Mouse (Mus musculus) liver, embryonic 14.5 days (tissue): Measurements from ENCODE around the gene Cd207. TPM values are rescaled to one million over a fixed set of nuclear protein-coding genes. Genes with fewer than 3 reads are reported as not detected.
A peak's percentile ranks its signal among the peaks of the same experiment; 100 is the strongest.

Experiments used
- ATAC-seq: fragments of 200-750 bp; cut with Nextera tagmentation; 2 replicates; pipeline ENCODE4 v1.8.0; 2017; ENCODE audit warnings: moderate number of reproducible peaks, mild to moderate bottlenecking, moderate library complexity; ENCODE audit not compliant: insufficient read depth
- DNase-seq, 3 experiments: peaks; one replicate each; pipeline ENCODE4 v3.0.0-alpha.2; 2012 to 2013; ENCODE audit warnings: low read depth in 3 of 3, low spot score in 3 of 3
- H3K27ac ChIP-seq: fragments of 300-500 bp; sonication (generic); 2 replicates; pipeline ENCODE4 v1.5.1; 2014; ENCODE audit warnings: moderate library complexity, mild to moderate bottlenecking, control low read depth, inconsistent platforms
- H3K27me3 ChIP-seq: fragments of 300-500 bp; sonication (generic); 2 replicates; pipeline ENCODE4 v1.6.1; 2014; ENCODE audit warnings: mild to moderate bottlenecking, low read length, moderate library complexity; ENCODE audit not compliant: control insufficient read depth, insufficient read depth
- H3K36me3 ChIP-seq: fragments of 300-500 bp; sonication (generic); replicated peaks from 2 replicates; pipeline ENCODE4 v1.6.1; 2014; ENCODE audit warnings: low read depth; ENCODE audit not compliant: control insufficient read depth, insufficient read depth
- H3K4me1 ChIP-seq, 2 experiments: fragments of 200-500 bp in 1 of 2; fragments of 300-500 bp in 1 of 2; sonication (generic) in 1 of 2; replicated peaks; 2 replicates each; pipeline ENCODE4 v1.6.1; 2012 to 2014; ENCODE audit warnings: antibody characterized with exemption in 1 of 2, inconsistent platforms in 1 of 2, low read length in 1 of 2; ENCODE audit not compliant: control insufficient read depth in 2 of 2, insufficient read depth in 2 of 2
- H3K4me2 ChIP-seq: fragments of 300-500 bp; sonication (generic); 2 replicates; pipeline ENCODE4 v1.6.1; 2014; ENCODE audit warnings: low read depth, mild to moderate bottlenecking, control low read depth, moderate library complexity
- H3K4me3 ChIP-seq, 2 experiments: fragments of 200-500 bp in 1 of 2; fragments of 300-500 bp in 1 of 2; sonication (generic) in 1 of 2; 2 replicates each; pipeline ENCODE4 v1.5.1; 2012 to 2014; ENCODE audit warnings: low read depth in 2 of 2, low read length in 2 of 2, mild to moderate bottlenecking in 2 of 2, control low read depth in 1 of 2, inconsistent platforms in 1 of 2, moderate library complexity in 1 of 2; ENCODE audit not compliant: insufficient read depth in 1 of 2
- H3K9ac ChIP-seq: fragments of 300-500 bp; sonication (generic); replicated peaks from 2 replicates; pipeline ENCODE4 v1.6.1; 2014; ENCODE audit warnings: mild to moderate bottlenecking, control low read depth, moderate library complexity
- H3K9me3 ChIP-seq: fragments of 300-500 bp; sonication (generic); 2 replicates; pipeline ENCODE4 v1.6.1; 2016; ENCODE audit warnings: low read length, mixed read lengths; ENCODE audit not compliant: control insufficient read depth
- CTCF ChIP-seq: IDR thresholded peaks from 2 replicates; pipeline ENCODE4 v1.5.1; 2016; ENCODE audit warnings: antibody characterized with exemption, low read depth, control low read depth
- EP300 ChIP-seq: IDR thresholded peaks from 2 replicates; pipeline ENCODE4 v1.6.1; 2016; ENCODE audit warnings: antibody characterized with exemption, low read depth
- WGBS: fragments of 180-500 bp; shearing (Covaris S2); extraction: QIAGEN DNeasy Blood & Tissue Kit; methylation state at CpG from one replicate; pipeline ENCODE4 v1.1.7; 2014; ENCODE audit not compliant: insufficient replicate concordance; 5-methylcytosine and 5-hydroxymethylcytosine counted together
- polyA plus RNA-seq, 2 experiments: library from polyadenylated mRNA; depleted of rRNA in 1 of 2; stranded (reverse) in 1 of 2; unstranded in 1 of 2; fragments of >200 nt; fragmentation: Nextera tagmentation in 1 of 2; extraction: Ambion mirVana in 1 of 2; gene quantifications; 2 replicates each; pipeline versions ENCODE4 v1.2.1 to v1.2.3; 2012 to 2014

Cd207 gene
- polyA plus RNA-seq, 2 experiments = 0.17 to 0.33 TPM

DNA sequence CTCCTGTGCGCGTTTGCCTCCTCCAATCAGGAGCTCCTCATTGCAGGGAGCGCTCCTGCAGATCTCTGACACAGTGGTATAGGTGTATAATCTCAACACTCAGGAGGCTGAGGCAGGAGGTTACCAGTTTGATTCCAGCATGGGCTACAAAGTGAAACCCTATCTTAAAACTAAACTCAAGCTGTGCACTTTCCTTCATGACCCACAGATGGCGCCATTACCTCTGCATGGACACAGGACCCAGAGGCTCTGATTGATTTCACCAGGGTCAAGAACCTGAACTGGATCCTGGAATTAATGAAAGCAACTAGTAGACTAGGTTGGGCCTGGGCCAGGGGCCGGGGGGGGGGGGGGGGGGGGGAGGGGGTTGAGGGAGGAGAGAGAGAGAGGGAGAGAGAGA is 12.6 kb upstream of the Cd207 start:
- 12% methylated on average over 4 of the region's 5 CpGs for WGBS
- H3K36me3 ChIP-seq = no peaks in the 10 kb centered on the region
- H3K27ac ChIP-seq = no peak overlapping the region
- TF ChIP-seq CTCF (peak; percentile 73), EP300 (no peak)
- DNase-seq = peak in 1 of 3 experiments; percentile 22
- no peak overlapping the region for H3K9ac ChIP-seq
- peaks cover 36% of the 10 kb centered on the region for H3K27me3 ChIP-seq
- H3K4me2 ChIP-seq = no peak overlapping the region
- H3K4me1 ChIP-seq = no peaks in the 10 kb centered on the region
- H3K9me3 ChIP-seq = no peaks in the 10 kb centered on the region
- H3K4me3 ChIP-seq = no peak overlapping the region
- no peak for ATAC-seq

DNA sequence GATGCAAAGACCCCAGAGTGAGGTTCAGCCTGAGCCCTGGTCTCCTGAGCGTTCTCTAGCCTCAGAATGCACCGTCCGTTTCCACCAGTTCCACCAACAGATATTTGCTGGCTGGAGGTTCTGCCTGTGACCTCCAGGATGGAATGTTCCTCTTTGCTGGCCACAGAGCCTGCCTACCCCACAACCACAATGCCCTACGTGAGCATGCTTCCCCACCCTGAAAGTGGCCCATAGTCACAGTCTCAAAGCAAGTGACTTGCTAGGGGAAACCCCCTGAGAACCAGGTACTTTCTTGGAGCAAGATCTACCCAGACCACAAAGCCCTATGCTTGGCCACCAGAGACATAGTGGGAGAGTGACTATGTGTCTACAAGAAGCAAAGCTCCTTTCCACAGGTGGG is 11.7 kb upstream of the Cd207 start:
- no peak for ATAC-seq
- no peak overlapping the region for H3K4me2 ChIP-seq
- H3K27me3 ChIP-seq = peaks cover 28% of the 10 kb centered on the region
- 26% methylated on average over 4 of the region's 4 CpGs for WGBS
- H3K4me3 ChIP-seq = no peak overlapping the region
- DNase-seq = no peak
- H3K9ac ChIP-seq = no peak overlapping the region
- H3K4me1 ChIP-seq = no peaks in the 10 kb centered on the region
- H3K36me3 ChIP-seq = no peaks in the 10 kb centered on the region
- TF ChIP-seq CTCF (no peak), EP300 (no peak)
- no peaks in the 10 kb centered on the region for H3K9me3 ChIP-seq
- no peak overlapping the region for H3K27ac ChIP-seq

- no peak overlapping the region for H3K9ac ChIP-seq
- 5% methylated on average over 4 of the region's 4 CpGs for WGBS
- H3K4me3 ChIP-seq = no peak overlapping the region
- no peak overlapping the region for H3K27ac ChIP-seq
- no peaks in the 10 kb centered on the region for H3K36me3 ChIP-seq
- H3K4me2 ChIP-seq = no peak overlapping the region
- H3K4me1 ChIP-seq = no peaks in the 10 kb centered on the region
- TF ChIP-seq EP300 (no peak), CTCF (peak; percentile 80)
- ATAC-seq = no peak
- DNase-seq = peak; percentile 20 to 45 (median 29)
- H3K27me3 ChIP-seq = no peaks in the 10 kb centered on the region
- H3K9me3 ChIP-seq = no peaks in the 10 kb centered on the region
These were observed 4.3 kb downstream of the Cd207 start for GRCm38 (mm10) chr6:83673395-83673794.

- no peak for ATAC-seq
- Histone ChIP-seq H3K9me3 (no peaks in the 10 kb centered on the region), H3K4me3 (no peak overlapping the region), H3K4me2 (no peak overlapping the region), H3K27me3 (no peaks in the 10 kb centered on the region), H3K4me1 (no peaks in the 10 kb centered on the region), H3K36me3 (no peaks in the 10 kb centered on the region), H3K27ac (no peak overlapping the region), H3K9ac (no peak overlapping the region)
- no peak for DNase-seq
- TF ChIP-seq EP300 = no peak
- TF ChIP-seq CTCF = no peak
- WGBS = 66% methylated on average over 2 of the region's 2 CpGs
These were observed 12.6 kb downstream of the Cd207 start for GRCm38 (mm10) chr6:83665009-83665408.

- 43% methylated on average over 4 of the region's 4 CpGs for WGBS
- no peaks in the 10 kb centered on the region for H3K4me1 ChIP-seq
These were observed 16.8 kb downstream of the Cd207 start for GRCm38 (mm10) chr6:83660821-83661220.

More at GRCm38 (mm10) chr6:83660821-83661220, 16.8 kb downstream of the Cd207 start:
- no peak overlapping the region for H3K9ac ChIP-seq
- no peak overlapping the region for H3K4me2 ChIP-seq
- no peak for ATAC-seq
- TF ChIP-seq EP300 = no peak
- no peak for TF ChIP-seq CTCF
- no peak overlapping the region for H3K4me3 ChIP-seq
- H3K27me3 ChIP-seq = no peaks in the 10 kb centered on the region
- H3K36me3 ChIP-seq = no peaks in the 10 kb centered on the region
- no peak overlapping the region for H3K27ac ChIP-seq
- no peak for DNase-seq
- no peaks in the 10 kb centered on the region for H3K9me3 ChIP-seq
